Mouse (Mus musculus) cortical plate, adult 2 months (tissue): ENCODE results near the gene Izumo1. TPM values are rescaled to one million over a fixed set of nuclear protein-coding genes. Genes with fewer than 3 reads are reported as not detected.
A peak's percentile ranks its signal among the peaks of the same experiment; 100 is the strongest.

Source experiments
- H3K27ac ChIP-seq: fragments of 200-500 bp; 2 replicates; pipeline ENCODE4 v1.5.1; 2012; ENCODE audit warnings: low read length, control low read depth, inconsistent platforms; ENCODE audit not compliant: insufficient read depth
- H3K4me1 ChIP-seq: fragments of 200-500 bp; 2 replicates; pipeline ENCODE4 v1.6.1; 2011; ENCODE audit warnings: low read length; ENCODE audit not compliant: control insufficient read depth, insufficient read depth
- H3K4me3 ChIP-seq: fragments of 200-500 bp; 2 replicates; pipeline ENCODE4 v1.5.1; 2011; ENCODE audit warnings: mild to moderate bottlenecking, low read length, control low read depth; ENCODE audit not compliant: insufficient read depth
- CTCF ChIP-seq: fragments of 200-500 bp; IDR thresholded peaks from 2 replicates; pipeline ENCODE4 v1.5.1; 2011; ENCODE audit warnings: mild to moderate bottlenecking, control low read depth, low read length; ENCODE audit not compliant: insufficient read depth; ENCODE audit errors: extremely low read depth
- POLR2A ChIP-seq: fragments of 200-500 bp; IDR thresholded peaks from 2 replicates; pipeline ENCODE4 v1.6.1; 2011; ENCODE audit warnings: mild to moderate bottlenecking, low read length, control low read depth; ENCODE audit not compliant: insufficient read depth; ENCODE audit errors: extremely low read depth
- polyA plus RNA-seq: library from polyadenylated mRNA; depleted of rRNA; stranded (reverse); fragments of >200 nt; gene quantifications from 2 replicates; pipeline ENCODE4 v1.2.3, GENCODE M21; 2012

Gene Izumo1
- polyA plus RNA-seq, 1 experiment: 0.13 TPM

DNA sequence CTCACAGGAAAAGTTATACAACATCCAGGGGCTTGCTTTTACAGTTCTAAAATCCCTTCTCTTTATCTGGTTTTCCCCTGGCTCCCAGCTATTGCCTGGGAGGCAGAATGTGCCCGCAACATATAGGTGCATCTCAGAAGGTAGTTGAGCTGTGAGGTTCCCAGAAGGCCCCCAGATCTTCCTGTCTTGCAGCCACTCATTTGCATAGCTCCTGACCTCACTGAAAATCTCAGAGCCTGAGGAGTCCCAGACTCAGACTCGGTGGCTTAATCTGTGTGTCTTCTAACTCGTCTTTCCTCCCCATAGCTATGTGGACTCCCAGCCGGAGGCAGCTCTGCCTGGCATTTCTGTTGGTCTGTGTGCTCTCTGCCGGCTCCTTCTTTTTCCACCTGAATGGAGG is 3.3 kb upstream of the Izumo1 start:
- no peak overlapping the region for H3K4me3 ChIP-seq
- no peak overlapping the region for H3K27ac ChIP-seq
- no peaks in the 10 kb centered on the region for H3K4me1 ChIP-seq
- TF ChIP-seq CTCF: no peak

DNA sequence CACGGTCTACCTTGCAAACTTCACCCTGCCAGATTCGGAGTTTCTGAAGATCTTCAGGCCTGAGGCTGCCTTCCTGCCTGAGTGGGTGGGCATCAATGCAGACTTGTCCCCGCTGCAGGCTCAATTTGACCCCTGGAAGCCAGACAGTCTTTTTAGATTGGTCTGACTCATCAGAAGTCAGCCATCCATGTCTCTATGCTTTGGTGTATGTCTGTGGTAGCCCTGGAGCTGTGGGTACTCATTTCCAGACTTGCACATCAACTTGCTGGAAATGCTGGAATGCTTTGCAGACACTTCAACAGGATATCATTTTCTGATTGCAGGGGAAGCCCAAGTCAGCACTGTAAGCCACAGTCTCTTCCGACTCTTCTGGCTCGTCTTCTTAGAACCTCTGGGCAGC is 2.0 kb upstream of the Izumo1 start:
- Histone ChIP-seq H3K4me1 (no peaks in the 10 kb centered on the region), H3K4me3 (no peak overlapping the region), H3K27ac (no peak overlapping the region)
- TF ChIP-seq CTCF (no peak), POLR2A (no peak)

DNA sequence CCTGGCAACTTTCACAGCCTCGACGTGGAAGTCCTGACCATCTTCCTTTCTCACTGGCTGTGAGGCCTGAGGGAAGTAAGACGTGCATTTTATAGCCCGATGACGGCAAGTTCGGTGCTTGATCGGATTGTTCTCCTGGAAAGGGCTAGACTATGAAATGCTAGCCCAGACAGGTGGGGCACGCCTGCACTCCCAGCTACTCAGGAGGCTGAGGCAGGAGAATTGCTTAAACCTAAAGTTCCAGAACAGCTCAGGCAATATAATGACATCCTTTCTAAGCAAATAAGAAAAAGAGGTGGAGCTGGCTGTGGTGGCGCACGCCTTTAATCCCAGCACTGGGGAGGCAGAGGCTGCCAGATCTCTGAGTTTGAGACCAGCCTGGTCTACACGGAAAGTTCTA is 1.9 kb downstream of the Izumo1 start:
- Histone ChIP-seq H3K4me3 (no peak overlapping the region), H3K27ac (no peak overlapping the region), H3K4me1 (no peaks in the 10 kb centered on the region)
- TF ChIP-seq CTCF: no peak
- TF ChIP-seq POLR2A: no peak

DNA sequence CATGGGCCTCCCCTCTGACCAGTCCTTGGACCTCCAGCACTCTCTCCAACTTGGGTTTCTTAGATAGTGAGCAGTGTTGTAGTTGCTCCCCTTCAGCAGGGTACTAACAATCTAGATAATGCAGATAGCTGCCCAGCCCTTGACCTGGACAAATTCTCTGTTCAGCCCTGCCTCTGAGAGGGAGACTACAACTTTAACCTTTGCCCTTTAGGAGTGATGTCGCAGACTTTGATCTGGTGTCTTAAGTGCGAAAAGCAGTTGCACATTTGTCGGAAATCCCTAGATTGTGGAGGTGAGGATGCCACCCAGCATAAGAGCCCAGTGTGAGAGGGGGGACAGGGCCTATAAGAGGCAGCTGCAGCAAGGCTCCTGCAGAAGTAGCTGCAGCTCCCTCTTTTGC is 3.1 kb downstream of the Izumo1 start:
- TF ChIP-seq POLR2A (no peak), CTCF (no peak)
- H3K4me3 ChIP-seq: no peak overlapping the region
- H3K27ac ChIP-seq: no peak overlapping the region
- no peaks in the 10 kb centered on the region for H3K4me1 ChIP-seq

DNA sequence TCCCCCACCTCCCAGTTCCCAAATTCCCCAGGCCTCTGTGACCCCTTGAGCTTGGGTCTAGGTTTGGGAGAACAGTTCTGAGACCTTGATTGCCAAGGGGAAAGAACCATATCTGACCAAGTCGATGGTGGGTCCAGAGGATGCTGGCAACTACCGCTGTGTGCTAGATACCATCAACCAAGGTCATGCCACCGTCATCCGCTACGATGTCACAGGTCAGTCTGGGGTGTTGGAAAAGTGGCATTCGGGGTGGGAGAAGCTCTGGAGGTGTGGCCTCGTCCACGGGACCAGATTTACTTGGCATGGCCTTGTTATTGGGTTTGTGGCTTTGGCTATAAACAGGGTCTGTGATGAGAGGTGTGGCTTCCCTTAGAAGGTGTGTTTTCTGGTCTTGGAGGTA is 3.9 kb downstream of the Izumo1 start:
- H3K27ac ChIP-seq: no peak overlapping the region
- H3K4me1 ChIP-seq: no peaks in the 10 kb centered on the region
- no peak overlapping the region for H3K4me3 ChIP-seq
- TF ChIP-seq CTCF: no peak
- no peak for TF ChIP-seq POLR2A

DNA sequence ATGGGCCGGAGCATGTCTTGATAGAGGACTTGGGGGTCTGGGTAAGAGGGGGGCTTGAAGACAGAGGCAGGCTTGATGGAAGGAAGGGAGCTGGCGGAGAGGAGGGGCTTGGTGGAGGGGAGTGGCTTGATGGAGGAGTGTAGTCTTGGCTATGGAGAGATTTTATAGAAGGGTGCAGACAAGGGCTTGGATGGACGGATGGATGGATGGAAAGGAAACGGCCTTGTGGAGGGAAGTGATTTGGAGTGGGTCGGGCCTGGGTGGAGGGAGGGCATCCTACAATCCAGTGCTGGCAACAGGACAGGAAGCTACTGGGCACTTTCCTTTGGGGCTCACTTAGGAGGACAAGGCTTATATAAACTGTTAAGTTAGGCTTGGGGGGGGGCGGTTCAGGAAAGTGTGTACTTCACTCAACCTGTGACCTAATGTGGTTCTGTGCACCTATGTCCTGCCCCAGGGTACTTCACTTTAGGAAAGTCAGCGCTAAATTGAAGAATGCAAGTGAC is 5.0 kb downstream of the Izumo1 start:
- no peak overlapping the region for H3K4me3 ChIP-seq
- no peaks in the 10 kb centered on the region for H3K4me1 ChIP-seq
- no peak overlapping the region for H3K27ac ChIP-seq
- TF ChIP-seq POLR2A (no peak), CTCF (no peak)

DNA sequence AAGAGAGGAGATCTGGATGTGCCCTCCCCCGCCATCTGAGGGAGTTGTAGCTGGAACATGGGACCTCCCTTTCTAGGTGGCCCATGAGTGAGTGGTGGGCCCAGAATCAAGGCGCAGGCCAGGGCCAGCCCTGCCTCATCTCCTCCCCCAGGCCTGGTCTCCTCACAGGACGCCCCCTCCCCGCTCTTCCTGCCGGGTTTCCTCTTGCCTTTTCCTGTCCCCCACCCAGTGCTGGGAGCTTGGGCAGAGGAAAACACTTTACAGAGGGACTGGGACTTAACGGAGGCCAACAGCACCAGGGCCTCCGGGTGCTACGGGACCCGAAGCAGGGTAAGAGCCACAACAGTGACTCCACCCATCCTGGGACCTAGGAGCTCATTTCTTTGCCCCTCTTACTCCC is 5.7 kb downstream of the Izumo1 start, which contains the start of gene Rasip1:
Gene Rasip1 (plus strand): TSS at position 228 of the 400 bp plus-strand sequence.
- Histone ChIP-seq H3K27ac (peak within 1 kb of the TSS; percentile 42), H3K4me3 (peak within 1 kb of the TSS; percentile 34), H3K4me1 (no peaks in the 10 kb centered on the region)
- TF ChIP-seq CTCF (no peak), POLR2A (0 out of 2 replicates have a peak, but pooled peaks have one; percentile 20)

DNA sequence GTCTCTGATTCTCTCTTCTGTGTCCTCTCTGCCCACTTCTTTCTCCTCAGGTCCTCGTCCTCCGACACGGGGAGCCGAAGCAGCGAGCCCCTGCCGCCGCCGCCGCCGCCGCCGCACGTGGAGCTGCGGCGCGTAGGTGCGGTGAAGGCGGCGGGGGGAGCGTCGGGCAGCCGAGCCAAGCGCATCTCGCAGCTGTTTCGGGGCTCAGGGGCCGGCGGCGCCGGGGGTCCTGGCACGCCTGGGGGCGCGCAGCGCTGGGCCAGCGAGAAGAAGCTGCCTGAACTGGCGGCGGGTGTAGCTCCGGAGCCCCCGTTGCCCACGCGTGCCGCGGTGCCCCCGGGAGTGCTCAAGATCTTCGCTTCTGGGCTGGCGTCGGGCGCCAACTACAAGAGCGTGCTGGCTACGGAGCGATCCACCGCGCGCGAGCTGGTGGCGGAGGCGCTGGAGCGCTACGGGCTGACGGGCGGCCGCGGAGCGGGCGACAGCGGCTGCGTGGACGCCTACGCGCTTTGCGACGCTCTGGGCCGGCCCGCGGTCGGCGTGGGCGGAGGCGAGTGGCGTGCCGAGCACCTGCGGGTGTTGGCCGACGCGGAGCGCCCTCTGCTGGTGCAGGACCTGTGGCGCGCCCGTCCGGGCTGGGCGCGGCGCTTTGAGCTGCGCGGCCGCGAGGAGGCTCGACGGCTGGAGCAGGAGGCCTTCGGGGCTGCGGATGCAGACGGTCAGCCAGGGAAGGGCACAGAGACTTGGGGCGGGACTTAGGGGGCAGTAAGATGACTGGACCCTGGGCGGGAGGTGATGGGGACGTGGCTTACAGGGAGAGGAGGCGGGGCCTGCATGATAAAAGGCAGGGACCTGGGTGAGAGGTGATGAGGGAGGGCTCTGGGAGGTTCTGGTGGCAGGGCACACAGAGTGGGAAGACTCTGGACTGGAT is 7.0 kb downstream of the Izumo1 start:
- H3K4me1 ChIP-seq: no peaks in the 10 kb centered on the region
- H3K4me3 ChIP-seq: peak overlapping the region; percentile 34
- TF ChIP-seq CTCF (peak; percentile 42), POLR2A (no peak; the same call in 1 of the 2 replicates)
- peak overlapping the region; percentile 42 for H3K27ac ChIP-seq

DNA sequence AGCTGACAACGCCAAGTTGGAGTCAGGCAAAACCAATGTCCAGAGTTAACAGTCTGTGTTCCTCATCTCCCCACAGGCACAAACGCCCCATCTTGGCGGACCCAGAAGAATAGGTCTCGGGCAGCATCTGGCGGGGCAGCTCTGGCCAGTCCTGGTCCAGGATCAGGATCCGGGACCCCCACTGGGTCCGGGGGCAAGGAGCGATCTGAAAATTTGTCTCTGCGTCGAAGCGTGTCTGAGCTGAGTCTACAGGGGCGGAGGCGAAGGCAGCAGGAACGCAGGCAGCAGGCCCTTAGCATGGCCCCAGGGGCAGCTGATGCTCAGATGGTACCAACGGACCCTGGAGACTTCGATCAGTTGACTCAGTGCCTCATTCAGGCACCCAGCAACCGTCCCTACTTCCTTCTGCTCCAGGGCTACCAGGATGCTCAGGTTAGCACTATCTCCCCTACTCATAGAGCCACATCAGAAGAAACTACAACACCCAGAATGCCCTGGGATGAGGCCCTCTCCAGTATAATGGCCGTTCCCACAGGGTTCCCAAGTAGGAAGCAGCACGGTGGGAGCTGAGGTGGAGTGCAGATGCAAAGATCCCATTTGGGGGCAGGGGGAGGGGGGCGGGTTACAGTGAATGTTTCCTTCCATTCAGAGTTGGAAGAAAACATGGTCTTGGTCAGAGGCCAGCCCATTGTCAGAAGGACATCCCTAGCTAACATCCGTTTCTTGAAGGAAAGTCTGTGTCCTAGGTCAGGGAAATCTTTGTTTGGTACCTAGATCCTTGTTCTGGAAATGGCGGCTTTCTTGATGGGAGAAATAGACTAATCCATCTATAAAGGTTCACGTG is 8.7 kb downstream of the Izumo1 start:
- TF ChIP-seq POLR2A (no peak), CTCF (no peak)
- no peak overlapping the region for H3K27ac ChIP-seq
- H3K4me1 ChIP-seq: no peaks in the 10 kb centered on the region
- H3K4me3 ChIP-seq: no peak overlapping the region; the same call in 1 of the 2 replicates

DNA sequence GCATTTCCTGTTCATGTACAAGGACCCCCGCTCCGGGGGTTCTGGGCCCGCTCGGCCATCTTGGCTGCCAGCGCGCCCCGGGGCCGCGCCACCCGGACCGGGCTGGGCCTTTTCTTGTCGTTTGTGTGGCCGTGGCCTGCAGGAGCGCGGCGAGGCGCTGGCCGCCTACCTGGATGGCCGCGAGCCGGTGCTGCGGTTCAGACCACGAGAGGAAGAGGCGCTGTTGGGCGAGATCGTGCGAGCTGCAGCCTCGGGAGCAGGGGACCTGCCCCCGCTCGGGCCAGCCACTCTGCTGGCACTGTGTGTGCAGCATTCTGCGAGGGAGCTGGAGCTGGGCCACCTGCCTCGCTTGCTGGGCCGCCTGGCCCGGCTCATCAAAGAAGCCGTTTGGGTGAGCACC is 10.9 kb downstream of the Izumo1 start:
- TF ChIP-seq POLR2A: no peak
- TF ChIP-seq CTCF: no peak
- H3K4me3 ChIP-seq: no peak overlapping the region
- no peak overlapping the region for H3K27ac ChIP-seq
- H3K4me1 ChIP-seq: no peaks in the 10 kb centered on the region
